Mouse (Mus musculus): ENCODE data around the gene Kcnq1.

DNA sequence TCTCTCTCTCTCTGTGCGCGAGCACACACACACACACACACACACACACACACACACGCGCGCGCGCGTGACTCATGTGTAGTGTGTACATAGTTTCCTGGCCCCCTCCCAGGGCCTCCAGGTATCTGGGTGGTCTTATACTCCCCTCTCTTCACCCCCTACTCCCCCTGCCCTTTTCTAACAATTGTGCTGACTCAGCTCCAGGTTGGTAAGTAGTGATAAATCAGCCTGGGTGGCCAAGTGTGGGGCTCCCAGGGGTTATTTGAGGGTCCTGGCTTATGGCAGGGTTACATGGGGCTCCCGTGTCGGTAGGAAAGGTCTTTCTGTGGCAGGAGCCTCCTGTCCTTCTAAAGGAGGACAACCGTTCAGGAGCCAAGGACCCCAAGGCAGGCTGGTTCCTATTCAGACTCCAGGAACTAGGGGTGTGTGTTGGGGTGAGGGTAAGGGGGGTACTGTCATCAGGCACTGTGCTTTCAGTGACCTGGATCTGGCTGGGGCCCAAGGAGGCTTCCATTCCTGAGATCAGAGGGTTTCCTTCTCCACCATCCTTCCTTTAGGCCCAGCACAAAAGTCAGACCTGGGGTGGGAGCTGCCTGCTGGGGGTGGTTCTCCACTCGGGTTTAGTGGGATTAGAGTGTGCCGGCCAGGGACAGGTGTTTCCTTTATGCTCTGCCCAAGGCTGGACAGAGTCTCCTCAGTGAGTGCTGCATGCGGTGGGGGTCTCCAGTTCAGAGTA, 52.7 kb downstream of the Kcnq1 start:
- no peak for TF ChIP-seq CTCF (IDR thresholded peaks at IDR 0.05; ENCODE audit: extremely low read depth, insufficient read length, insufficient replicate concordance, low read depth, low read length)
- TF ChIP-seq POLR2A (IDR thresholded peaks at IDR 0.05; ENCODE audit: low read depth, low read length) = no peak
